Mouse (Mus musculus): ENCODE measurements around the gene Nup50. TPM values are rescaled to one million over a fixed set of nuclear protein-coding genes. Genes with fewer than 3 reads are reported as not detected.
A peak's percentile ranks its signal among the peaks of the same experiment; 100 is the strongest.
"Not testable (repeated sequence)": the region's sequence is repeated elsewhere in the genome, so short reads cannot be mapped to it uniquely, and the experiment has no call there.

Gene Nup50
- total RNA-seq (2021): 10 to 100 TPM; 31.2 to 31.7 TPM
- long read RNA-seq, experiment 1, full-length matches to known transcripts: 25 of 38 reads
- long read RNA-seq, experiment 1, partial matches to known transcripts: 13 of 38 reads
- long read RNA-seq, experiment 1, other reads (novel, unspliced or antisense): 0 of 38 reads
- long read RNA-seq, experiment 2, full-length matches to known transcripts: 41 of 51 reads
- long read RNA-seq, experiment 2, partial matches to known transcripts: 10 of 51 reads
- long read RNA-seq, experiment 2, other reads (novel, unspliced or antisense): 0 of 51 reads

DNA sequence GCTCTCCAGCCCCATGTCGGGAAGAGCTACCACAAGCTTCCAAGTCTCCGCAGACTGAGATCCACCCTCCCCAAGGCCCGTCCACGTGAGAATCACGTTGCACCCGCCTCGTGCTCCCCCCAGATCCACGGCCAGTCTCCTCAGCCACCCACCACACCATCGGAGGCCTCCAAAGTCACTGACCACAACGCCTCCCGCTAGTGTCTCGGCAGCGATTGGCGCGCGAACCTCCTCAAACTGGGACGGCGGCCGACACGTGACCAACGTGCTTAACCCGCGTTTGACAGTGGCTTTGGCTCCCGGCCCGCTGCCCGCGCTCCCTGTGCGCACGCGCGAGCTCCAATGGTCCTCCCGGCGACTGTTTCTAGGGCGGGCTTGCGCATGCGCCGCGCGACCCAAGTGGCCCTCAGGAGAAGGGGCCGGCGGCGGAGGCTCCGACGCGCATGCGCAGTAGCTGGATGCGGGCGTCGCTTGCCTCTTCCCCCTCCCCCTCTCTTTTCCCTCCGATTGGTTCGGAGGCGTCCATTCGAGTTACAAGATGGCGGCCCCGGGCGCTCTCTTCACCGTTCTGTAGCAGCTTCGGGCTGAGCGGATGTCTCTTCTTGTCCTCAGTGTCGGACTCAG lies at the start of gene Nup50:
Nup50 (plus strand) TSS at position 528 of the 624 bp plus-strand sequence.
- peak; percentile 100 for DNase-seq (ENCODE audit: low spot score in 2 of 2)
- intact Hi-C loops (cut with DNase I): loop anchor here (2.0 to 5.0 kb wide), 2 partner anchors 68 to 166 kb away; no protein-coding TSS in a partner anchor

DNA sequence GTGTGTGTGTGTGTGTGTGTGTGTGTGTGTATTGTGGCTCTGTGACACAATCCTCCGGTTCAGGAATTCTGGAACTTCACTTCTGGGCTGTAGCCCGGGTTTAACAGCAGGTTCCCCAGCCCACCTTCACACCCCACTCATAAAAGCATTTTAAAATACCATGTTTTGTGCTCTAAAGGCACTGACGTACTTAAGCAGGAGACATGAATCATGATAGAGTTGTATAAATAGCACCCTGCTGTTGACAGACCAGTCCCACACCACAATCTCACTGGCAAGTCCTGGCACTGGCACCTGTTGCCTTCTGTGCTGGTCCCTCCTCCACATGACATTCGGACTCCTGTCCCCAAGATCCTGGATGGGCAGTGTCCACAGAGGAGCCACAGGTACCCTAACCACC lies 49.3 kb upstream of the Nup50 start:
- intact Hi-C loops (cut with DNase I): no loop called here

DNA sequence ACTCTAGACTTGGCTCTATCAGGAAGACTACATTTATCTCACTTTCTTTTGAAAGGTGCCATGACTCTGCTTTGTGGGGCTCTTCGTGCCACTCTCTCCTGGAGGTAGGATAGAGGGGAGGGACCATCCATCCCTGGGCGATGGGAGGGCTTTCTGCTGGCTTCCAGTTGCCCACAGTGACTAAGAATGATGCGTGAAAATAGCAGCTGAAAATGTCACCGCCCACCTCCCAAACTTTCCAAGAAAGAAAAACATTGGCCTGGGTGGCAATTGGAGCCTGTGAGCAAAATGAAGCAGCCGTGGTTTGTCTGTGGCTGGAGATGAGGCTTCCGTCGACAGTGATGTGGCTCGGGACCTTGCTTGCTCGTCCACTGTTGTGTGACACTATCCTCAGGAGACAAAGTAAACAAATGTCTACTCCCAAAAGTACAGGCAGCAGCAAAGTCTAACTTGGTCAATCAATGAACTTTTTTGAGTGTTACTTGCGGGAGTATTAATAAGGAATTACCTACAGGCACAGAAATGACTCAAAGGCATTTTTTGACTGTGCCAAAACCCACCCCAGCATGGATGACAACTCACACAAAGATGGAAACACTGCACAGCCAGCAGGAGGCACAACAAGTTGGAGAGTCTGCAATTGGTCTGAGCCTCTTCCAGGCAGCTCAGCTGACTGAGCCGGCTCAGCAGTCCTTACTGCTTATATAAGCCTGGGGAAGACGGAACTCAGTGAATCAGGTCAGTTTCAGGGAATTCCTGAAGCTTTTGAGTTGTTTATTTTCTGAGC lies 46.0 kb upstream of the Nup50 start:
- peak; percentile 61 to 69 for DNase-seq (ENCODE audit: low spot score in 2 of 2)
- intact Hi-C loops (cut with DNase I): no loop called here

More for the DNA sequence above, 49.3 kb upstream of the Nup50 start:
- peak; percentile 56 to 76 for DNase-seq (ENCODE audit: low spot score in 2 of 2)

DNA sequence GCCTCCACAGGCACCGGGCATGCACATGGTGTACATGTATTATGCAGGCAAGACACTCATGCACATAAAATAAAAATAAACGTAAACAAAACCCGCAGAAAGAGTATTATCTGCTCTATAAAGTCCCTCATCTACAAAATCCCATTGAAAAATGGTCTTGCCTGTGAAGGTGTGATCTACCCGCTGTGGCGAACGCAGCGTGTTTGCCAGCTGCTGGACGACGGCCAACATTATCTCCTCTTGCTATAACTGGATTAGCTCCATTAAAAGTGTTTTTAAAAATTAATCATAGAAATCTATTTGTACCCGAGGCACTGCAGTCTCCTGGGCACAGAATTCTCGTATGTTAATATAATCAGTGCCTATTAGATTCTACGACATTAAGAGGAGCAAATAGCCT lies 35.1 kb upstream of the Nup50 start:
- peak in 1 of 2 experiments; percentile 38 for DNase-seq (ENCODE audit: low spot score in 2 of 2)
- intact Hi-C loops (cut with DNase I): no loop called here

DNA sequence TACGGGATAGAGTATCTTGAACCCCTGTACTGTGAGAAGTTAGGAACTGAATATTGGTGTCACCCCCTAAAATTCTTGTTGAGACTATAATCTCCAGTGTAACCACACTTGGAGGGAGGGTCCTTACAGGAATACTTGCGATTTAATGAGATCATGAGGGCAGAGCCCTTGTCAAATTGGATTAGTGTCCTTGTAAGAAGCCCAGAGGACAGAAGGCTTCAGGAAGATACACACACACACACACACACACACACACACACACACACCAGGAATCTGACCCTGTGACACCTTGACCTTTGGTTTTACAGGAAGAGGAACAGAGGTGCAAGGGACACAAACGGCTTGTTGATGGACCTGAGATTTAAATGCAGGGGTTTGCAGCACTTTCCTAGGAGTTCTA lies 32.0 kb upstream of the Nup50 start:
- intact Hi-C loops (cut with DNase I): loop anchor here (5.0 to 10.0 kb wide), 2 partner anchors 89 to 136 kb away; no protein-coding TSS in a partner anchor
- DNase-seq (ENCODE audit: low spot score in 2 of 2): no peak

DNA sequence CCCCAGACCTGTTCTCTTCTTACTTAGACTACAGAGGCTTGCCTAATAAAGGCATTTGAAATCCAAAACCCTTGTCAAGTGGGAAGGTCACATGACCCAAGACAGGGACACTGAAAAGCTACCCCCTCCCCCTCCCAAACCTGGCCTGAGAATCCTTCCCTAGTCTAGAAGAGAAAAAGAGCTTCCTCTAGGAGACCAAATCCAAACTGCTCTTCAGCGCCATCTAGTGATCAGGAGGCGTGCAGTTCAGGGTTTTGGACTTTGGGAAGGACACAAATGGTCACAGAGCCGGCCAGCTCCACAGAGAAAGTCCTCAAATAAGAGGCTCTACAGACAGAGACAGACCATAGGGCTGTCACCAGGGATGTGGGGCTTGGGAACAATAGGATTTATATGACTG lies 31.6 kb upstream of the Nup50 start:
- peak; percentile 74 to 80 for DNase-seq (ENCODE audit: low spot score in 2 of 2)

DNA sequence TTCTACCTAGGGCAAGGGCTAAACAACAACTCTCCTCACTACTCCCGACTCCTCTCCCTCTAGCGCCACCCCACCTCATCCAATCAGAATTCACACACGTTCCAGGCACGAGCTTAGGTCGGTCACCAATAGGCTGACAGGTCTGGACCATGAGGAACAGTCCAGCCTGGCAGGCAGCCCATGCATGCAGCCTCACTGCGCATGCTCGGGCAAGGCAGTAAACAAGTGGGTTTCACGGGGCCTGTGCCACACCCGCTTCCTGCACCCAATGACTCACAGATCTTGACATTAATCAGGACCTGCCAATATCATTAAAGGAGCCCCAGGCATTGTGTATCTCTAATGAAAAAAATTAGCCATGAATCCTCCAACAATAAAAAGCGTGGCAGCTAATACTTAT lies 27.0 kb upstream of the Nup50 start:
- intact Hi-C loops (cut with DNase I): loop anchor here (10.0 kb wide), 1 partner anchor 141 kb away; no protein-coding TSS in a partner anchor
- DNase-seq (ENCODE audit: low spot score in 2 of 2): not testable (repeated sequence)

More for the DNA sequence above, 31.6 kb upstream of the Nup50 start:
- intact Hi-C loops (cut with DNase I): loop anchor here (5.0 to 10.0 kb wide), 2 partner anchors 89 to 137 kb away; no protein-coding TSS in a partner anchor

DNA sequence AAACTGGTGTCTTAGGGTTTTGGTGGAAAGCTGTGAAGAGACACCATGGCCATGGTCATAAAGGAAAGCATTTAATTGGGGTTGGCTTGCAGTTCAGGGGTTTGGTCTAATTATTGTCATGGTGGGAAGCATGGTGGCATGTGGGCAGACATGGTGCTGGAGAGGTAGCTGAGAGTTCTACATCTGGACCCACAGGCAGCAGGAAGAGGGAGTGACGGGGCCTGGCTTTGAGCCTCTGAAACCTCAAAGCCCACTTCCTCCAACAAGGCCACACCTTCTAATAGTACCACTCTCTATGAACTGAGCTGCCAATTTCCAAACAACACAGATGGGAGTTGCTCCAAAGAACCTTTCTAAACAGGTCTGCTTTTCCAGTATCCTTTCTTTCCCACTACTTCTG lies 26.5 kb upstream of the Nup50 start:
- no peak for DNase-seq (ENCODE audit: low spot score in 2 of 2)
- intact Hi-C loops (cut with DNase I): loop anchor here (10.0 kb wide), 1 partner anchor 142 kb away; no protein-coding TSS in a partner anchor

DNA sequence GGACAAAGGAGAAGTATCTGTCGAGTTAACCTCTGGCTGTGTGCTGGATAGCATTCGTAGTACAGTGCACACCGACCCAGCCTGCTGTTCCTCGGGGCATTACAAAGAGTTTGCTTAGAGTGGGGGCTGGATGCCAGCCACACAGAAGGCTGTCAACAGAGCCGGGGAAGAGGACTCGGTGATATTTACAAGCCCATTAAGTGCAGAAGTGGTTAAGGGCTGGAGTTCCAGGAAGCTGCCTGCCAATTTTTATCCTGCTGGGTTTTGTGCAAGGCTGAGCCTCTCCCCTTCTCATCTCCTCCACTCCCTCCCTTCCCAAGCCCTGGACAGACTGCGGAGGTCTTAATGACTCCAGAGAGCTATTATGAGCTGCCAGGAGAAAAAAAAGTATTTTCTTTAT lies 25.1 kb upstream of the Nup50 start:
- DNase-seq (ENCODE audit: low spot score in 2 of 2): no peak
- intact Hi-C loops (cut with DNase I): loop anchor here (10.0 kb wide), 1 partner anchor 143 kb away; no protein-coding TSS in a partner anchor

DNA sequence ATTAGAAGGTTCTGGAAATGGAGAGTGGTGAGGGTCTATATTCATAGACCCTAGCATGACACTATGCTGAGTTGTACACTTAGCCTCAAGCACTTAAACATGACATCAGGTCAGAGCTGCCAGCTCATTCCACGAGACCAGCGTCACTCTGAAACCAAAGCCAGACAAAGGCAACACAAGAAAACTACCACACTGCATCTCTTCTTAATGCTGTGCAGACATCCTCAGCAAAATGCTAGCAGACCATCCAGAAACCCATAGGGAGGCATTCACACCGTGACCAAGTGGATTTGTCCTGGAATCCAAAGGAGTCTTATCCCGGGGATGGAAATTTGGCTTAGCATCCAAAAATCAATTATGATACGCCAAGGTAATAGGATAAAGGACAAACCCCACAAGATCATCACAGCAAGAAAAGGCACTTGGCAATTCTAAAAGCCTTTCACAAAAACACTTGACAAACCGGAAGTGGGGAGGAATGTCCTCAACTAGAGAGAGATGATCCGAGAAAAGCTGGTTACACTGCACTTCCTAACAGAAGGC lies 19.3 kb upstream of the Nup50 start:
- intact Hi-C loops (cut with DNase I): no loop called here
- DNase-seq (ENCODE audit: low spot score in 2 of 2): no peak

DNA sequence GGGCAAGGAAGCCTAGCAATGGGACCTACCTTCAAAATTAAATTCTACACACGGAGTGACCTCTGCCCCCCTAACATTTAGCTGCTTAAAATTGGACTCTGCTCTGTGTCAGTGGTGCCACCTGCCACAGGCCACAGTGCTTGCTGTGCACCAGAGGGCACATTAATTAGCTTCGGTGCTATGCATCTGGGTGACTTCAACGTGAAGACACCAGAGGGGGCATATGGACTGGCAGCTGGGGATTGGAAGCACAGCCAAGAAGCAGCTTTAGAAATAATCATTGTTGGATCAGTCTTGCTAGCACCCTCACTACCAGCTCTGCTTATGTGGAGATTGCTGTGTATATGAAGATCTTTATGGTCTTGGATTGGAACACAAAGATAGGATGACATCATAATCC lies 10.0 kb upstream of the Nup50 start:
- intact Hi-C loops (cut with DNase I): no loop called here
- no peak for DNase-seq (ENCODE audit: low spot score in 2 of 2)

DNA sequence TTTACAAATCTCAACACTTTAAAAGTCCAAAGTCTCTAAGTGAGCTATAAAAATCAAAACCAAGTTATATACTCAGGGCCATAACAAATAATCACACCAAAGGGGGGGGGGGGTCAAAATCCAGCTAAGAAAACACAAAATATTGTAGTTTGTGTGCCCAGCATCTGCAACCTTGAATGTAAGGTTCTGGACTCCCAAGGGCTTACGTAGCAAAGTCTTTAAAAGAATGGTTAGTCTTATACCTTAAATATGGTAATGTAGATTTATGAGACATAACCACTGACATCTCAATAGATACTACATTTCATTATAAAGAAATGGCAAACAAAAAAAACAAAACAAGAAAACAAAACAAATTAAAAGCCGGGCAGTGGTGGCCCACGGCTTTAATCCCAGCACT lies 3.3 kb upstream of the Nup50 start, which contains the start of gene Gm29666:
Gm29666 (minus strand) TSS at position 101 of the 400 bp plus-strand sequence.
- DNase-seq (ENCODE audit: low spot score in 2 of 2): no peak
- intact Hi-C loops (cut with DNase I): loop anchor here (5.0 kb wide), 1 partner anchor 163 kb away; no protein-coding TSS in a partner anchor

DNA sequence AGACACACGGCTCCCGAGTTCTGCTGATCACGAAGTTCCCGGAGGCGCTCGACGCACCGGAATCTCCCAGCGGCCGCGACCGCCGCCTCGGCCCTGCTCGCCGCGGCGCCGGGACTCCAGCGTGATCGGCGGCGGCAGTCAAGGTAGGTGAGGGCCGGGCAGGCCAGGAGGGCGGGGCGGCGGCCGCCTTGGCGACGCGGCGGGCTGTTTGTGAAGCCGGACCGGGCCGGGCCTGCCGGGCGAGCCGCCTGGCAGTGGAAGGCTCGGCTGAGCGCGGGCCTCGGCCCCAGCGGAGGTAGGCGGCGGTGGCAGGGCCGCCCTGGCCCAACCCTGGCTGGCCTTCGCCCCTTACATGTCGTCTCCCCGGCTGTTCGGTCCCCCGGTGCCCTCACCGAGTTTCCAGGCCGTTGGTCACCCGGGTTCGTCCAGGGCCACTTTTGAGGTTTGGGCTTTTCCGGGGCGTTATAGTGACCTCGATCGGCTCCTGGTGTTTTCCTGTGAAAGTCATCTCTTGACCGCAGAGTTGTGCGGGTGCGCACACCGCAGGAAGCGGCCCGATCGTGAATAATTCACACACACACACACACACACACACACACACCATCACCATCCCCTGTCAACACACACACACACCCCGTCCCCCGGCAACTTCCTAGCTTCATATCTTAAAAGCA lies 434 bp downstream of the Nup50 start:
- DNase-seq (ENCODE audit: low spot score in 2 of 2): no peak
- intact Hi-C loops (cut with DNase I): loop anchor here (2.0 to 5.0 kb wide), 2 partner anchors 69 to 166 kb away; no protein-coding TSS in a partner anchor

DNA sequence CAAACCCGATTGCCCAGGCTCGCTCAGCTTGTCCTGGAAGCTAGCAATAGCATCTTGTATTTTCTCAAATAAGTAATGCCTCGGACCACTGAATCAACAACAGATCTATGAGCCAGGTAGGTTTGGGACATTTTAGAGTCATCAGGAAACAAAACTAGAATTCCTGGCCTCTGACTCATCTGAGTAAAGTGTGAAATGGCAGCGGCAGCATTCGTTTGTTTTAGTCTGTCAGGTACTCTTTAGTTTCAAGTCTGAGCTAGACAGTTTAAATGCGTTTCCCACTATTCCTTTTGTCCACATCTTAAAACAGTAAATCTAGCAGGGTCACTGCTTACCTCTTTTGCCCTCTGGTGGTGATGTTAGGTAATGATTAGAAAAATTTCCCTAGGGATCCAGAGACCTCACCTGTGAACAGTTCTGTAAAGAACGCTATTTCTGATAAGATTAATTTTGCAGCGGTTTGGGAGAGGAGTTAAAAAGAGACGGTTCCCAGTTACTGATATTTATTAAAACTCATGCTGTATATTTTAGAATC lies 1.6 kb downstream of the Nup50 start:
- intact Hi-C loops (cut with DNase I): loop anchor here (5.0 kb wide), 2 partner anchors 72 to 168 kb away; no protein-coding TSS in a partner anchor

DNA sequence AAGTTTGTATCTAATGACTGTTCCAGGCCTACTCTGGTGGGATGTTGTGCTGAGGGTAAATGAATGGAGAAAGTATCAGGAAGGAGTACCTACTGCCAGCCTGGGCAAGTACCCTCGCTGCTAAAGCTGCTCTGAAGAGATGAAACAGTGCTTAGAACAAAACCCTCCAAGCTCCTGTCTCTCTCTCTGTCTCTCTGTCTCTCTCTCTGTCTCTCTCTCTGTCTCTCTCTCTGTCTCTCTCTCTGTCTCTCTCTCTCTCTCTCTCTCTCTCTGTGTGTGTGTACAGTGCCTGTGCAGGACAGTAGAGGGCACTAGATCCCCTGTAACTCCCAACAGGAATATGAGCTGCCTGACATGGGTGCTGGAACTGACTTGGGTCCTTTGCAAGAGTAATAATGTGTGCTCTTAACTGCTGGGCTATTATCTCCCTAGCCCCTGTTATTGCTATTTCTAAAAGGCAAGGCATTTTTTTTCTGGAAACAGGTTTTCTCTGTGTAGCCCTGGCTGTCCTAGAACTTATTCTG lies 2.3 kb downstream of the Nup50 start:
- no peak for DNase-seq (ENCODE audit: low spot score in 2 of 2)
- intact Hi-C loops (cut with DNase I): loop anchor here (5.0 kb wide), 1 partner anchor 72 kb away; no protein-coding TSS in a partner anchor

More for the DNA sequence above, 1.6 kb downstream of the Nup50 start:
- peak; percentile 57 to 63 for DNase-seq (ENCODE audit: low spot score in 2 of 2)

DNA sequence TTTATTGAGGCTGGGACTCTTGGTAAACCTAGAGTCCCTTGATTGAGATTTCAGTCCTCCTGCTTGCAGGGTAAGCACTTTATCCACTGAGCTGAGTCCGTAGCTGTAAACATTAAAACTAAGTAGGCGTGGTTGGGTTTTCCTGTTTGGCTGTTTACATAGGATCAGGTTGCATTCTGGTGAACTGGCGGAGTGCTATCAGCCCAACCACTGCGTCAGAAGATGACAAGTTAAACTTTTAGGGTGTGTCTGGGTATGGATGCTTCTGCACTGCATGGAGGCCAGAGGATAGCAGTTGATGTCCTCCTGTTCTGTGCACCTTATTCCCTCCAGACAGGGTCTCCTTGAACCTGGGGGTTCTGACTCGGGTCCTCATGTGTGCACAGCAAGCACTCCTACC lies 9.1 kb downstream of the Nup50 start:
- DNase-seq (ENCODE audit: low spot score in 2 of 2): no peak
- intact Hi-C loops (cut with DNase I): loop anchor here (10.0 kb wide), 1 partner anchor 122 kb away; no protein-coding TSS in a partner anchor

DNA sequence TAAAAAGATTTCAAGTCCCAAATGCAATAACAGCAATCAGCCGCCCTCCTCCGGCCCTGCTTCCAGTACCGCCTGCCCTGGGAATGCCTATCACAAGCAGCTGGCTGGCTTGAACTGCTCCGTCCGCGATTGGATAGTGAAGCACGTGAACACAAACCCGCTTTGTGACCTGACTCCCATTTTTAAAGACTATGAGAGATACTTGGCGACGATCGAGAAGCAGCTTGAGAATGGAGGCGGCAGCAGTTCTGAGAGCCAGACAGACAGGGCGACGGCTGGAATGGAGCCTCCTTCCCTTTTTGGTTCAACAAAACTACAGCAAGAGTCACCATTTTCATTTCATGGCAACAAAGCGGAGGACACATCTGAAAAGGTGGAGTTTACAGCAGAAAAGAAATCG lies 11.7 kb downstream of the Nup50 start:
- intact Hi-C loops (cut with DNase I): loop anchor here (10.0 kb wide), 1 partner anchor 120 kb away; no protein-coding TSS in a partner anchor
- no peak for DNase-seq (ENCODE audit: low spot score in 2 of 2)

DNA sequence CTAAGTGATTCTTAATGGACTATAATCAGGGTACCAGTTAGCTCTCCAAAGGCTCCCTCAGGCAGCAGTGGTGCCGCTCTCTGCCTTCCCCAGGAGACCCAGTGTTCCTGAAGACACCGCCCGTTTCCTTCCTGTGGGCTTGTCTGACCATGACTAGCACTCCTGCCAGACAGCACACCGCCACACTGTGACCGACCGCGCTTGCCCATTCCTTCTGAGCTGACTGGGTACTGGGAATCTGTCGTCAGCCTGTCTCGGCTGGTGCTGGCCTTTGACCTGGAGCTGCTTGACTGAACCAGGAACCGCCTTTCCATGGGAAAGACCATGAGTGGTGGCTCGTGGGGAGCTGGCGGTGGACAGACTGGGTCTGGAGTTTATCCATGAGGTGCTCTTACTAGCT lies 16.9 kb downstream of the Nup50 start:
- no peak for DNase-seq (ENCODE audit: low spot score in 2 of 2)
- intact Hi-C loops (cut with DNase I): no loop called here

All from left cerebral cortex, postnatal 14 days (tissue).